Mouse (Mus musculus) heart, embryonic 10.5 days (tissue): ENCODE measurements around the gene Ddr2. TPM values are rescaled to one million over a fixed set of nuclear protein-coding genes. Genes with fewer than 3 reads are reported as not detected.
A peak's percentile ranks its signal among the peaks of the same experiment; 100 is the strongest.
"Not testable (repeated sequence)": the region's sequence is repeated elsewhere in the genome, so short reads cannot be mapped to it uniquely, and the experiment has no call there.

ENCODE experiments used
- DNase-seq: peaks from one replicate; pipeline ENCODE4 v3.0.0-alpha.2; 2017; ENCODE audit warnings: low spot score
- H3K27ac ChIP-seq: fragments of 300-500 bp; sonication (generic); 2 replicates; pipeline ENCODE4 v1.5.1; 2016; ENCODE audit warnings: mild to moderate bottlenecking
- H3K27me3 ChIP-seq: fragments of 300-500 bp; sonication (generic); 2 replicates; pipeline ENCODE4 v1.6.1; 2016; ENCODE audit warnings: mild to moderate bottlenecking; ENCODE audit not compliant: poor library complexity, insufficient read depth, severe bottlenecking
- H3K36me3 ChIP-seq: fragments of 300-500 bp; sonication (generic); 2 replicates; pipeline ENCODE4 v1.6.1; 2016; ENCODE audit warnings: mild to moderate bottlenecking, moderate library complexity
- H3K4me1 ChIP-seq: fragments of 300-500 bp; sonication (generic); 2 replicates; pipeline ENCODE4 v1.6.1; 2016; ENCODE audit warnings: mild to moderate bottlenecking
- H3K4me3 ChIP-seq: fragments of 300-500 bp; sonication (generic); 2 replicates; pipeline ENCODE4 v1.5.1; 2016; ENCODE audit warnings: mild to moderate bottlenecking, moderate library complexity
- H3K9me3 ChIP-seq: fragments of 300-500 bp; sonication (generic); 2 replicates; pipeline ENCODE4 v1.6.1; 2016; ENCODE audit warnings: mild to moderate bottlenecking, moderate library complexity
- WGBS: fragments of 180-500 bp; shearing (Covaris S2); methylation state at CpG from one replicate; pipeline ENCODE4 v1.1.7; 2016; 5-methylcytosine and 5-hydroxymethylcytosine counted together
- polyA plus RNA-seq: library from polyadenylated mRNA; unstranded; fragments of >200 nt; fragmentation: Nextera tagmentation; extraction: Ambion mirVana; gene quantifications from 2 replicates; pipeline ENCODE4 v1.2.1, GENCODE M21; 2016

Ddr2 gene
- polyA plus RNA-seq, 1 experiment from 2014 or later: 21.0 TPM

- H3K9me3 ChIP-seq: no peaks in the 10 kb centered on the region
- H3K4me3 ChIP-seq: peak overlapping the region; percentile 22; the same call in 1 of the 2 replicates
- no peaks in the 10 kb centered on the region for H3K27me3 ChIP-seq
- no peaks in the 10 kb centered on the region for H3K36me3 ChIP-seq
- peak overlapping the region; percentile 81 for H3K27ac ChIP-seq
- WGBS: 20% methylated on average over 5 of the region's 5 CpGs
- peaks cover 17% of the 10 kb centered on the region for H3K4me1 ChIP-seq
- DNase-seq: peak; percentile 86
Observed at GRCm38 (mm10) chr1:170006516-170006915, 104.0 kb downstream of the Ddr2 start.

- Histone ChIP-seq H3K27ac (0 out of 2 replicates have a peak overlapping the region, but pooled peaks have one; percentile 29), H3K9me3 (no peaks in the 10 kb centered on the region), H3K27me3 (no peaks in the 10 kb centered on the region), H3K4me1 (peaks cover 13% of the 10 kb centered on the region), H3K36me3 (no peaks in the 10 kb centered on the region), H3K4me3 (no peak overlapping the region)
- no peak for DNase-seq
- WGBS: 72% methylated on average over 3 of the region's 3 CpGs
Observed at GRCm38 (mm10) chr1:170005297-170005696, 105.3 kb downstream of the Ddr2 start.

GRCm38 (mm10) chr1:169993901-169994300, 116.7 kb downstream of the Ddr2 start:
- H3K27ac ChIP-seq, H3K36me3 ChIP-seq, H3K9me3 ChIP-seq, H3K4me1 ChIP-seq, H3K4me3 ChIP-seq, H3K27me3 ChIP-seq, DNase-seq: not testable (repeated sequence)
- WGBS: 88% methylated on average over 6 of the region's 6 CpGs

- Histone ChIP-seq H3K36me3 (peaks cover 3% of the 10 kb centered on the region; the same call in 1 of the 2 replicates), H3K27ac (no peak overlapping the region), H3K27me3 (no peaks in the 10 kb centered on the region), H3K4me1 (no peaks in the 10 kb centered on the region), H3K4me3 (no peak overlapping the region), H3K9me3 (no peaks in the 10 kb centered on the region)
- WGBS: 69% methylated on average over 1 of the region's 1 CpGs
- no peak for DNase-seq
Observed at GRCm38 (mm10) chr1:169986166-169986565, 124.4 kb downstream of the Ddr2 start.

- no peak for DNase-seq
- Histone ChIP-seq H3K4me1 (peaks cover 3% of the 10 kb centered on the region), H3K4me3 (no peak overlapping the region), H3K9me3 (no peaks in the 10 kb centered on the region), H3K27me3 (no peaks in the 10 kb centered on the region), H3K27ac (no peak overlapping the region), H3K36me3 (no peaks in the 10 kb centered on the region)
- WGBS: 83% methylated on average over 4 of the region's 4 CpGs
Observed at GRCm38 (mm10) chr1:169977621-169978020, 132.9 kb downstream of the Ddr2 start.

GRCm38 (mm10) chr1:169971998-169972397, 138.6 kb downstream of the Ddr2 start:
- no peaks in the 10 kb centered on the region for H3K9me3 ChIP-seq
- DNase-seq: peak; percentile 80
- WGBS: 11% methylated on average over 2 of the region's 2 CpGs
- H3K36me3 ChIP-seq: peaks cover under 1% of the 10 kb centered on the region; the same call in 1 of the 2 replicates
- H3K27me3 ChIP-seq: no peaks in the 10 kb centered on the region
- H3K27ac ChIP-seq: peak overlapping the region; percentile 82
- peaks cover 33% of the 10 kb centered on the region for H3K4me1 ChIP-seq
- H3K4me3 ChIP-seq: no peak overlapping the region

GRCm38 (mm10) chr1:169970936-169971335, 139.6 kb downstream of the Ddr2 start:
- peak overlapping the region; percentile 67; the same call in 1 of the 2 replicates for H3K27ac ChIP-seq
- H3K4me3 ChIP-seq: no peak overlapping the region

GRCm38 (mm10) chr1:169969516-169969886, 141.1 kb downstream of the Ddr2 start:
- no peak for DNase-seq
- 1% methylated on average over 9 of the region's 9 CpGs for WGBS
- Histone ChIP-seq H3K4me3 (peak overlapping the region; percentile 73), H3K4me1 (peaks cover 34% of the 10 kb centered on the region), H3K36me3 (peaks cover 26% of the 10 kb centered on the region), H3K9me3 (no peaks in the 10 kb centered on the region), H3K27me3 (no peaks in the 10 kb centered on the region), H3K27ac (peak overlapping the region; percentile 86)

More at GRCm38 (mm10) chr1:169970936-169971335, 139.6 kb downstream of the Ddr2 start:
- no peaks in the 10 kb centered on the region for H3K27me3 ChIP-seq
- 91% methylated on average over 4 of the region's 4 CpGs for WGBS
- peaks cover 34% of the 10 kb centered on the region for H3K4me1 ChIP-seq
- H3K9me3 ChIP-seq: no peaks in the 10 kb centered on the region
- H3K36me3 ChIP-seq: peaks cover 11% of the 10 kb centered on the region; the same call in 1 of the 2 replicates
- DNase-seq: no peak

- peak; percentile 100 for DNase-seq
- H3K27me3 ChIP-seq: no peaks in the 10 kb centered on the region
- H3K9me3 ChIP-seq: no peaks in the 10 kb centered on the region
- peak within 1 kb of the TSS; percentile 86 for H3K27ac ChIP-seq
- H3K4me1 ChIP-seq: peaks cover 34% of the 10 kb centered on the region
- peak within 1 kb of the TSS; percentile 73 for H3K4me3 ChIP-seq
- H3K36me3 ChIP-seq: peaks cover 31% of the 10 kb centered on the region
- WGBS: under 1% methylated on average over 48 of the region's 48 CpGs
Observed at GRCm38 (mm10) chr1:169968792-169969515, 141.6 kb downstream of the Ddr2 start, which contains the start of gene Hsd17b7. Gene Hsd17b7, minus strand, starts transcription at chr1:169969241.

- 94% methylated on average over 10 of the region's 10 CpGs for WGBS
- Histone ChIP-seq H3K4me3 (no peak overlapping the region), H3K36me3 (peaks cover 75% of the 10 kb centered on the region), H3K27me3 (no peaks in the 10 kb centered on the region), H3K4me1 (no peaks in the 10 kb centered on the region), H3K27ac (no peak overlapping the region), H3K9me3 (no peaks in the 10 kb centered on the region)
- DNase-seq: no peak
Observed at GRCm38 (mm10) chr1:169953106-169953505, 157.5 kb downstream of the Ddr2 start.

- DNase-seq: no peak
- WGBS: 91% methylated on average over 10 of the region's 10 CpGs
- H3K9me3 ChIP-seq: no peaks in the 10 kb centered on the region
- H3K4me1 ChIP-seq: 0 out of 2 replicates have a peak, but pooled peaks cover 2% of the 10 kb centered on the region
- no peak overlapping the region for H3K4me3 ChIP-seq
- H3K27me3 ChIP-seq: no peaks in the 10 kb centered on the region
- peaks cover 71% of the 10 kb centered on the region for H3K36me3 ChIP-seq
- H3K27ac ChIP-seq: no peak overlapping the region
Observed at GRCm38 (mm10) chr1:169952636-169953035, 157.9 kb downstream of the Ddr2 start.

- Histone ChIP-seq H3K27ac (no peak overlapping the region), H3K9me3 (no peaks in the 10 kb centered on the region), H3K36me3 (peaks cover 61% of the 10 kb centered on the region), H3K27me3 (no peaks in the 10 kb centered on the region), H3K4me1 (0 out of 2 replicates have a peak, but pooled peaks cover 2% of the 10 kb centered on the region), H3K4me3 (no peak overlapping the region)
- 92% methylated on average over 6 of the region's 6 CpGs for WGBS
- DNase-seq: peak; percentile 68
Observed at GRCm38 (mm10) chr1:169951561-169951960, 159.0 kb downstream of the Ddr2 start.

GRCm38 (mm10) chr1:169950651-169951050, 159.9 kb downstream of the Ddr2 start:
- Histone ChIP-seq H3K9me3 (no peaks in the 10 kb centered on the region), H3K4me3 (no peak overlapping the region), H3K27ac (0 out of 2 replicates have a peak overlapping the region, but pooled peaks have one; percentile 17), H3K36me3 (peaks cover 52% of the 10 kb centered on the region), H3K27me3 (no peaks in the 10 kb centered on the region), H3K4me1 (0 out of 2 replicates have a peak, but pooled peaks cover 2% of the 10 kb centered on the region)
- peak; percentile 55 for DNase-seq
- WGBS: 87% methylated on average over 4 of the region's 4 CpGs
